ENCODE assay signal across 8 mouse cellular contexts in the genomic region with DNA sequence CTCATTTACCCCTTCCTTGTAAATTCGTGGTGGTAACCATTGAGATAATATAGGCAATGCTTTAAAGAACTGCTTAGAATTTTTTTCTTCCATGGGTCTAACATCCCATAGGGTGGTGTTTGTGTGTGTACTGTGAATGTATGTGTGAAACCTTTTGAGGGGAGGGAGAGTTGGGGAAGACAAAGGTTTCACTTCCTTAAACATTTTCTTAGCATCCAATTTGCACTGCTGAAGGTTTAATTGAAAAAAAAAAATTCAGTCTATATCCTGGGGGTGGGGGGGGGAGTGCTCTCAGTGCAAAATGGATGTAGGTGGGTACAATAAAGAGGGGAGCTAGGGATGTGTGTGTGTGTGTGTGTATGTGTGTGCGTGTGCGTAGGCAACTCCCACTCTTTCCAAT. TPM values are rescaled to one million over a fixed set of nuclear protein-coding genes. Genes with fewer than 3 reads are reported as not detected.
A peak's percentile ranks its signal among the peaks of the same experiment; 100 is the strongest.
DNase-seq lines count a peak whose midpoint lies in the region; ATAC-seq and TF ChIP-seq lines count a peak whose summit lies in the region.

No protein-coding gene starts in this region.

- H3K9ac ChIP-seq in heart, embryonic 12.5 days: peak overlapping the region; percentile 98; the same call in 1 of the 2 replicates
- H3K9ac ChIP-seq in ES-Bruce4 (ENCODE audit: low read depth, poor library complexity, severe bottlenecking): no peak overlapping the region

- no peak for ATAC-seq in heart, embryonic 12.5 days (ENCODE audit: insufficient number of reproducible peaks, low FRiP score)
- ATAC-seq in granulocyte monocyte progenitor cell, adult 5-6 weeks (replicated peaks; ENCODE audit: poor library complexity, severe bottlenecking): peak; percentile 15; the same call in 1 of the 2 replicates

- peaks cover 45% of the 10 kb centered on the region for H3K4me1 ChIP-seq in heart, embryonic 12.5 days (replicated peaks)
- peaks cover 7% of the 10 kb centered on the region for H3K4me1 ChIP-seq in ES-Bruce4 (ENCODE audit: control insufficient read depth, insufficient read depth, low read length)

- no peak for TF ChIP-seq EP300 in ES-Bruce4 (IDR thresholded peaks at IDR 0.05; ENCODE audit: insufficient read depth, low read depth, low read length)

- no peak for TF ChIP-seq CTCF in ES-Bruce4 (IDR thresholded peaks at IDR 0.05; ENCODE audit: low read depth, low read length)

- H3K4me3 ChIP-seq in heart, embryonic 12.5 days: peak overlapping the region; percentile 97
- H3K4me3 ChIP-seq in ES-Bruce4 (ENCODE audit: low read depth, low read length): peak overlapping the region; percentile 7; the same call in 1 of the 2 replicates
- peak overlapping the region; percentile 60; the same call in 1 of the 2 replicates for H3K4me3 ChIP-seq in macrophage (ENCODE audit: inconsistent target)

- TF ChIP-seq POLR2A in ES-Bruce4 (IDR thresholded peaks at IDR 0.05; ENCODE audit: insufficient read depth, low read length): no peak

- no peaks in the 10 kb centered on the region for H3K9me3 ChIP-seq in heart, embryonic 12.5 days (replicated peaks)
- no peaks in the 10 kb centered on the region for H3K9me3 ChIP-seq in ES-Bruce4 (replicated peaks; ENCODE audit: control insufficient read depth, insufficient read depth, low read length, poor library complexity, severe bottlenecking)

- peak overlapping the region; percentile 94 for H3K4me2 ChIP-seq in heart, embryonic 12.5 days

- peaks cover 6% of the 10 kb centered on the region; the same call in 1 of the 2 replicates for H3K79me2 ChIP-seq in macrophage (ENCODE audit: inconsistent target)

- peak overlapping the region; percentile 95 for H3K27ac ChIP-seq in heart, embryonic 12.5 days (ENCODE audit: poor library complexity, severe bottlenecking)
- no peak overlapping the region for H3K27ac ChIP-seq in ES-Bruce4 (ENCODE audit: insufficient read depth, low read length)
- H3K27ac ChIP-seq in macrophage: no peak overlapping the region

- no peaks in the 10 kb centered on the region for H3K36me3 ChIP-seq in heart, embryonic 12.5 days
- H3K36me3 ChIP-seq in ES-Bruce4 (ENCODE audit: control insufficient read depth, insufficient read depth, low read length, poor library complexity, severe bottlenecking) (no peaks in the 10 kb centered on the region), macrophage (ENCODE audit: inconsistent target) (no peaks in the 10 kb centered on the region)

- 8% methylated on average over 3 of the region's 3 CpGs for WGBS in heart, embryonic 12.5 days
- 17% methylated on average over 3 of the region's 3 CpGs for WGBS in macrophage (ENCODE audit: missing documents)

- DNase-seq in heart, adult 11 months: no peak
- DNase-seq in embryo, embryonic 9.5 days (ENCODE audit: extremely low spot score): no peak
- no peak for DNase-seq in adrenal gland, adult 18-20 months (ENCODE audit: low spot score in 2 of 2)
- DNase-seq in right cerebral cortex, adult 18-20 months: no peak

- no peaks in the 10 kb centered on the region for H3K27me3 ChIP-seq in heart, embryonic 12.5 days (replicated peaks)
- H3K27me3 ChIP-seq in ES-Bruce4 (ENCODE audit: control insufficient read depth, insufficient read depth, low read length, poor library complexity, severe bottlenecking): no peaks in the 10 kb centered on the region

RNA-seq across cellular contexts. Expression of gene Bcl9l, which starts 0.5 kb away (rescaled TPM):
- 11.3 and 12.3 TPM in 2 replicates for polyA plus RNA-seq in heart, embryonic 12.5 days (2016; fragmentation: Nextera tagmentation; extraction: Ambion mirVana)
- polyA plus RNA-seq in ES-Bruce4 (2011; ENCODE audit: insufficient read depth, insufficient read length, low read depth, missing spikeins) (22.6 and 25.6 TPM in 2 replicates), macrophage (2018) (5.3 to 6.6 TPM (median 6.0 TPM) in 3 replicates)
- total RNA-seq in granulocyte monocyte progenitor cell, adult 5-6 weeks (2014; fragmentation: Nextera tagmentation): 8.7 and 13.0 TPM in 2 replicates
- 1.6 and 2.6 TPM in 2 replicates for total RNA-seq in granulocyte monocyte progenitor cell, adult 5-6 weeks (2017)
- 10 to 100 TPM in 16 of 26 experiments, 1 to 10 TPM in 8, under 1 TPM in 2; 0.56 to 30.1 (median 12.5) TPM for total RNA-seq in macrophage (2018; cell fraction: chromatin; rRNA removed)
- total RNA-seq in macrophage (2018; cell fraction: cytosol; rRNA removed): 10 to 100 TPM in 11 of 26 experiments, 1 to 10 TPM in 15; 3.7 to 16.4 (median 9.2) TPM
- total RNA-seq in macrophage (2018; cell fraction: nucleus; rRNA removed): 10 to 100 TPM in 16 of 26 experiments, 1 to 10 TPM in 10; 3.5 to 23.9 (median 13.3) TPM
- total RNA-seq in adrenal gland, adult 18-20 months (2021): 10 to 100 TPM; 41.3 to 46.6 TPM

RNA-seq across cellular contexts. Expression of gene Upk2, which starts 27.3 kb away (rescaled TPM):
- 0.42 TPM in 1 of 2 replicates, not detected in the other for polyA plus RNA-seq in heart, embryonic 12.5 days (2016; fragmentation: Nextera tagmentation; extraction: Ambion mirVana)
- polyA plus RNA-seq in ES-Bruce4 (2011; ENCODE audit: insufficient read depth, insufficient read length, low read depth, missing spikeins) (1.7 and 2.5 TPM in 2 replicates), macrophage (2018) (not detected in 3 replicates)
- total RNA-seq in granulocyte monocyte progenitor cell, adult 5-6 weeks (2014; fragmentation: Nextera tagmentation): not detected in 2 replicates
- total RNA-seq in granulocyte monocyte progenitor cell, adult 5-6 weeks (2017): not detected in 2 replicates
- not detected for total RNA-seq in macrophage (2018; cell fraction: chromatin; rRNA removed)
- not detected for total RNA-seq in macrophage (2018; cell fraction: cytosol; rRNA removed)
- not detected for total RNA-seq in macrophage (2018; cell fraction: nucleus; rRNA removed)
- total RNA-seq in adrenal gland, adult 18-20 months (2021): not detected

RNA-seq across cellular contexts. Expression of gene Foxr1, which starts 41.2 kb away (rescaled TPM):
- not detected in 2 replicates for polyA plus RNA-seq in heart, embryonic 12.5 days (2016; fragmentation: Nextera tagmentation; extraction: Ambion mirVana)
- polyA plus RNA-seq in ES-Bruce4 (2011; ENCODE audit: insufficient read depth, insufficient read length, low read depth, missing spikeins) (1.3 and 1.8 TPM in 2 replicates), macrophage (2018) (not detected in 3 replicates)
- total RNA-seq in granulocyte monocyte progenitor cell, adult 5-6 weeks (2014; fragmentation: Nextera tagmentation): not detected in 2 replicates
- not detected in 2 replicates for total RNA-seq in granulocyte monocyte progenitor cell, adult 5-6 weeks (2017)
- total RNA-seq in macrophage (2018; cell fraction: chromatin; rRNA removed): not detected
- total RNA-seq in macrophage (2018; cell fraction: cytosol; rRNA removed): not detected
- total RNA-seq in macrophage (2018; cell fraction: nucleus; rRNA removed): not detected
- not detected for total RNA-seq in adrenal gland, adult 18-20 months (2021)

Comparison
In these comparisons a context has a peak if more than half of its experiments do, and no peak if none do; other contexts are left out.
1. H3K4me3 ChIP-seq: peak in every context shown above with its lines; median percentile 97 in heart, embryonic 12.5 days; 60 in macrophage; 7 in ES-Bruce4.